16 mouse cellular contexts compared by ENCODE assay signal in genomic region chr17:5264783-5265182, GRCm38 (mm10).
"Had no signal": no experiment of that assay in that cellular context is flagged by ENCODE, and none has a peak within 500 bp of the region (broad histone marks: within the 10 kb centered on the region; RNA-seq: fewer than 3 reads in every experiment).

No protein-coding gene starts in this region.

- DNase-seq: kidney, adult 2 months; kidney, postnatal 25 days; liver; liver, embryonic 13.5 days; retina, postnatal 1 day; thymus, postnatal 25 days had no signal

- H3K4me3 ChIP-seq: limb, embryonic 10.5 days; limb, embryonic 13.5 days; liver, embryonic 13.5 days; lung, embryonic 15.5 days; midbrain, embryonic 12.5 days; midbrain, embryonic 15.5 days; neural tube, embryonic 12.5 days; neural tube, embryonic 15.5 days; stomach, embryonic 15.5 days had no signal

- ATAC-seq: intestine, postnatal 0 days; midbrain, embryonic 15.5 days had no signal

- H3K27ac ChIP-seq: kidney, postnatal 0 days; limb, embryonic 10.5 days; limb, embryonic 13.5 days; liver, embryonic 13.5 days; lung, embryonic 15.5 days; midbrain, embryonic 12.5 days; midbrain, embryonic 15.5 days; neural tube, embryonic 12.5 days; neural tube, embryonic 15.5 days; stomach, embryonic 15.5 days had no signal
